Mouse (Mus musculus): Measurements from ENCODE around the gene Tecpr2. TPM values are rescaled to one million over a fixed set of nuclear protein-coding genes. Genes with fewer than 3 reads are reported as not detected.
A peak's percentile ranks its signal among the peaks of the same experiment; 100 is the strongest.

The Tecpr2 gene
- polyA plus RNA-seq, 2 experiments = 1.1 to 2.3 TPM

- Histone ChIP-seq H3K9me3 (ENCODE audit: control insufficient read depth, low read length) (no peaks in the 10 kb centered on the region), H3K36me3 (replicated peaks; ENCODE audit: control insufficient read depth, insufficient read depth, low read depth) (no peaks in the 10 kb centered on the region), H3K27me3 (ENCODE audit: control insufficient read depth, insufficient read depth, low read length) (no peaks in the 10 kb centered on the region), H3K9ac (replicated peaks) (peak within 1 kb of the TSS; percentile 83), H3K27ac (peak within 1 kb of the TSS; percentile 3), H3K4me2 (ENCODE audit: low read depth) (peak within 1 kb of the TSS; percentile 65), H3K4me1 (replicated peaks; ENCODE audit: control insufficient read depth in 2 of 2, insufficient read depth in 2 of 2, low read length in 1 of 2) (peaks cover 21 to 26% of the 10 kb centered on the region in 2 experiments), H3K4me3 (ENCODE audit: insufficient read depth in 1 of 2, low read depth in 2 of 2, low read length in 2 of 2) (peak within 1 kb of the TSS; percentile 81 to 89)
- ATAC-seq (ENCODE audit: insufficient read depth) (peak; percentile 68), DNase-seq (ENCODE audit: low read depth in 3 of 3, low spot score in 3 of 3) (peak in 1 of 3 experiments; percentile 56)
- 0 out of 2 replicates have a peak, but pooled peaks have one; percentile 9 for TF ChIP-seq CTCF (IDR thresholded peaks at IDR 0.05; ENCODE audit: low read depth)
- TF ChIP-seq EP300 (IDR thresholded peaks at IDR 0.05; ENCODE audit: low read depth) = no peak
- WGBS (ENCODE audit: insufficient replicate concordance) = under 1% methylated on average over 89 of the region's 89 CpGs
Observed at GRCm38 (mm10) chr12:110850010-110850928, 38.8 kb upstream of the Tecpr2 start, which contains the start of gene Zfp839. Zfp839 (plus strand) TSS chr12:110850253.

GRCm38 (mm10) chr12:110850929-110851256 lies 38.2 kb upstream of the Tecpr2 start:
- ATAC-seq (ENCODE audit: insufficient read depth) (peak; percentile 16), DNase-seq (ENCODE audit: low read depth in 3 of 3, low spot score in 3 of 3) (no peak)
- Histone ChIP-seq H3K4me2 (ENCODE audit: low read depth) (peak overlapping the region; percentile 65), H3K27me3 (ENCODE audit: control insufficient read depth, insufficient read depth, low read length) (no peaks in the 10 kb centered on the region), H3K9ac (replicated peaks) (peak overlapping the region; percentile 83), H3K4me3 (ENCODE audit: insufficient read depth in 1 of 2, low read depth in 2 of 2, low read length in 2 of 2) (peak overlapping the region; percentile 81 to 89), H3K9me3 (ENCODE audit: control insufficient read depth, low read length) (no peaks in the 10 kb centered on the region), H3K27ac (peak overlapping the region; percentile 3), H3K4me1 (replicated peaks; ENCODE audit: control insufficient read depth in 2 of 2, insufficient read depth in 2 of 2, low read length in 1 of 2) (peaks cover 19 to 27% of the 10 kb centered on the region in 2 experiments), H3K36me3 (replicated peaks; ENCODE audit: control insufficient read depth, insufficient read depth, low read depth) (no peaks in the 10 kb centered on the region)
- TF ChIP-seq CTCF (IDR thresholded peaks at IDR 0.05; ENCODE audit: low read depth) (no peak), EP300 (IDR thresholded peaks at IDR 0.05; ENCODE audit: low read depth) (no peak)
- 7% methylated on average over 9 of the region's 9 CpGs for WGBS (ENCODE audit: insufficient replicate concordance)

- no peaks in the 10 kb centered on the region for H3K27me3 ChIP-seq (ENCODE audit: control insufficient read depth, insufficient read depth, low read length)
- no peaks in the 10 kb centered on the region for H3K36me3 ChIP-seq (replicated peaks; ENCODE audit: control insufficient read depth, insufficient read depth, low read depth)
- no peaks in the 10 kb centered on the region for H3K9me3 ChIP-seq (ENCODE audit: control insufficient read depth, low read length)
- H3K4me3 ChIP-seq (ENCODE audit: insufficient read depth in 1 of 2, low read depth in 2 of 2, low read length in 2 of 2) = peak overlapping the region; percentile 81 to 89
- peak overlapping the region; percentile 3 for H3K27ac ChIP-seq
- peak overlapping the region; percentile 83 for H3K9ac ChIP-seq (replicated peaks)
- ATAC-seq (ENCODE audit: insufficient read depth) (peak; percentile 65), DNase-seq (ENCODE audit: low read depth in 3 of 3, low spot score in 3 of 3) (peak in 1 of 3 experiments; percentile 38)
- TF ChIP-seq CTCF (IDR thresholded peaks at IDR 0.05; ENCODE audit: low read depth) = no peak
- no peak for TF ChIP-seq EP300 (IDR thresholded peaks at IDR 0.05; ENCODE audit: low read depth)
- H3K4me1 ChIP-seq (replicated peaks; ENCODE audit: control insufficient read depth in 2 of 2, insufficient read depth in 2 of 2, low read length in 1 of 2) = peaks cover 14 to 25% of the 10 kb centered on the region in 2 experiments
- peak overlapping the region; percentile 65 for H3K4me2 ChIP-seq (ENCODE audit: low read depth)
- WGBS (ENCODE audit: insufficient replicate concordance) = 5% methylated on average over 12 of the region's 12 CpGs
Observed at GRCm38 (mm10) chr12:110851414-110851813, 37.6 kb upstream of the Tecpr2 start.

- H3K4me3 ChIP-seq (ENCODE audit: insufficient read depth in 1 of 2, low read depth in 2 of 2, low read length in 2 of 2) = no peak overlapping the region; a peak in 1 of 4 replicates
- WGBS (ENCODE audit: insufficient replicate concordance) = 22% methylated on average over 1 of the region's 1 CpGs
- H3K36me3 ChIP-seq (replicated peaks; ENCODE audit: control insufficient read depth, insufficient read depth, low read depth) = no peaks in the 10 kb centered on the region
- H3K9ac ChIP-seq (replicated peaks) = no peak overlapping the region
- H3K4me1 ChIP-seq (replicated peaks; ENCODE audit: control insufficient read depth in 2 of 2, insufficient read depth in 2 of 2, low read length in 1 of 2) = peaks cover 14 to 25% of the 10 kb centered on the region in 2 experiments
- TF ChIP-seq CTCF (IDR thresholded peaks at IDR 0.05; ENCODE audit: low read depth) = no peak
- no peak for TF ChIP-seq EP300 (IDR thresholded peaks at IDR 0.05; ENCODE audit: low read depth)
- no peak overlapping the region for H3K27ac ChIP-seq
- peak overlapping the region; percentile 65 for H3K4me2 ChIP-seq (ENCODE audit: low read depth)
- no peaks in the 10 kb centered on the region for H3K9me3 ChIP-seq (ENCODE audit: control insufficient read depth, low read length)
- ATAC-seq (ENCODE audit: insufficient read depth) = no peak
- no peaks in the 10 kb centered on the region for H3K27me3 ChIP-seq (ENCODE audit: control insufficient read depth, insufficient read depth, low read length)
- DNase-seq (ENCODE audit: low read depth in 3 of 3, low spot score in 3 of 3) = no peak
Observed at GRCm38 (mm10) chr12:110851923-110852322, 37.1 kb upstream of the Tecpr2 start.
